Mouse (Mus musculus) neural tube, embryonic 14.5 days (tissue): ENCODE results near the gene Strap. TPM values are rescaled to one million over a fixed set of nuclear protein-coding genes. Genes with fewer than 3 reads are reported as not detected.

Experiments used
- ATAC-seq: fragments of 200-750 bp; cut with Nextera tagmentation; 2 replicates; pipeline ENCODE4 v1.8.0; 2017; ENCODE audit warnings: low read depth, mild to moderate bottlenecking, moderate TSS enrichment, moderate library complexity
- H3K27ac ChIP-seq: fragments of 300-500 bp; sonication (generic); 2 replicates; pipeline ENCODE4 v1.5.1; 2014; ENCODE audit warnings: low read depth, mild to moderate bottlenecking, control low read depth, low read length, moderate library complexity, mixed read lengths
- H3K27me3 ChIP-seq: fragments of 300-500 bp; sonication (generic); 2 replicates; pipeline ENCODE4 v1.6.1; 2014; ENCODE audit warnings: low read length; ENCODE audit not compliant: control insufficient read depth, insufficient read depth
- H3K36me3 ChIP-seq: fragments of 300-500 bp; sonication (generic); 2 replicates; pipeline ENCODE4 v1.6.1; 2014; ENCODE audit warnings: low read length, mixed read lengths; ENCODE audit not compliant: control insufficient read depth, insufficient read depth
- H3K4me1 ChIP-seq: fragments of 300-500 bp; sonication (generic); 2 replicates; pipeline ENCODE4 v1.6.1; 2014; ENCODE audit warnings: low read length; ENCODE audit not compliant: control insufficient read depth, insufficient read depth
- H3K4me2 ChIP-seq: fragments of 300-500 bp; sonication (generic); 2 replicates; pipeline ENCODE4 v1.6.1; 2014; ENCODE audit warnings: mild to moderate bottlenecking, low read depth, low read length, control low read depth
- H3K4me3 ChIP-seq: fragments of 300-500 bp; sonication (generic); 2 replicates; pipeline ENCODE4 v1.5.1; 2014; ENCODE audit warnings: low read depth, low read length, control low read depth, mixed read lengths
- H3K9ac ChIP-seq: fragments of 300-500 bp; sonication (generic); replicated peaks from 2 replicates; pipeline ENCODE4 v1.6.1; 2014; ENCODE audit warnings: low read depth, mild to moderate bottlenecking, control low read depth, low read length, mixed read lengths
- H3K9me3 ChIP-seq: fragments of 300-500 bp; sonication (generic); 2 replicates; pipeline ENCODE4 v1.6.1; 2016; ENCODE audit warnings: low read length; ENCODE audit not compliant: control insufficient read depth
- WGBS: fragments of 180-500 bp; shearing (Covaris S2); extraction: QIAGEN DNeasy Blood & Tissue Kit; methylation state at CpG from one replicate; pipeline ENCODE4 v1.1.7; 2014; 5-methylcytosine and 5-hydroxymethylcytosine counted together
- polyA plus RNA-seq: library from polyadenylated mRNA; unstranded; fragments of >200 nt; fragmentation: Nextera tagmentation; extraction: Ambion mirVana; gene quantifications from 2 replicates; pipeline ENCODE4 v1.2.1, GENCODE M21; 2014

Strap gene
- polyA plus RNA-seq, 1 experiment from 2014 or later: 172 TPM

DNA sequence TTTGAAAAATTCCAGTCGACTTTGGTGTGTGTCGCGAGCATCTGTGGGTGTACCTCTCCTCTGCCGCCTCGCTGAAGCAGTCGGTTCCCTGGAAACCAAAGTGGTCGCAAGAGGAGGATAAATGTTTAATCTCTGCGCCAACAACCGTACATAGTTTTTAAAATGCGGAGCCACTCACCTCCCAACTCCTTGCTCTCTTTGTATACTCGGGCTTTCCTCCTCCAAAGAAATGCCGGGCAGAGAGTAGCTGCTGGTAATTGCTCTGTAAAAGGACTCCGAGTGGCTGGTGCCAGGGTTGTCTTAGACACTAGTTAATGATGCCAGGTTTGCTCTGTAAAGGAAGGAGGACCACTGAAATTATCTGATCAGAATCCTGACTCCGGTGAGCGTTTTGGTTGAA lies 26.1 kb downstream of the Strap start:
- H3K4me1 ChIP-seq: no peaks in the 10 kb centered on the region
- no peak for ATAC-seq

DNA sequence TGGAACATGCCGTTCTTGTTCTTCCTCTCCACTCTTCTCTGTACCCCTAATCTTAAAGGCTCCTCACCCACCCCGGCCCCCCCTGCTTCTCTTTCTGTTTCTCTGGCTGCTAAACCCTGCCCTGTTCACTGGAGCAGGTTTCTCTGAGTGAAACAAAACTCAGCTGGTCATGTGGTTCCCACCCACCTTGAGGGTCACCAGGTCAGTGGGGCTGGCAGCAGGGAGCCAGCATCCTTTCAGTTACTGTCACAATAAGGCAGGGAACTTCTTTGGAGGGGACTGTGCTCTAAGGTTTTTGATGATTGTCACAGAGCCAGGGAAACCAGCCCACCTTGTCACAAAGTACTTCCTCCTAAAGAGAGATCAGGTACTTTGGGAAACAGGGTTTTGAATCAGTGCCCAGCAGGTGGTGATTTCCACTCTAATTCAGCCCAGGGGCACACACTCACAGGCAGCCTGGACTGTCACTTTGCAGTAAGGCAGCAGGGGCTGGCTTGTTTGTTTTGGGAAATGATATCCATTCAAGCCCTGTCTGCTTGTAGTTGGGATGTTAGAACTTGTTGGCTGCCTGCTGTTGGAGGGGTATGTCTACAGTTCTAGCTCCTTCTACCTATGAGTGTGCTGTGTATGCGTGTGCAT lies 29.8 kb downstream of the Strap start:
- Histone ChIP-seq H3K36me3 (no peaks in the 10 kb centered on the region), H3K4me1 (no peaks in the 10 kb centered on the region), H3K27me3 (no peaks in the 10 kb centered on the region), H3K27ac (no peak overlapping the region), H3K9me3 (no peaks in the 10 kb centered on the region), H3K4me3 (no peak overlapping the region), H3K4me2 (no peak overlapping the region), H3K9ac (no peak overlapping the region)
- WGBS: 49% methylated on average over 3 of the region's 3 CpGs
- ATAC-seq: no peak

More for the DNA sequence above, 26.1 kb downstream of the Strap start:
- Histone ChIP-seq H3K27me3 (no peaks in the 10 kb centered on the region), H3K4me3 (no peak overlapping the region), H3K36me3 (no peaks in the 10 kb centered on the region), H3K9me3 (no peaks in the 10 kb centered on the region), H3K27ac (no peak overlapping the region), H3K9ac (no peak overlapping the region), H3K4me2 (no peak overlapping the region)
- 68% methylated on average over 15 of the region's 15 CpGs for WGBS

DNA sequence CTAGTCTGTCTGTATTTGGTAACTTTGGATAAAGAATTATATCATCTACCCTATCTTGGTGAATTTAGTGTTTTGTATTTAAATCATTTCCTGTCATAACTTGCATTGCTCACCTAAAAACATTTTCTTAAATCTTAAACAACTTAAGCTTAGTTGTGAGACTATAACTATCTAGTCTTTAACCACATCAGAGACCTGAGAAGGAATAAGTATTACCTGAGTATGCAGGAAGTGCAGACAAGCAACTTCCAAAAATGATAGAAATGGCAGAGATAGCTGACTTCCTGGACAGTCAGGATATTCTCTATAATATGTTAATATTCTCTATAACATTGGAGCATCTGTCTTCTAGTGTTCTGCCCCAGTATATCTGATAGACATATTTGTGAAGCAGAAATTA lies 31.3 kb downstream of the Strap start:
- H3K4me3 ChIP-seq: no peak overlapping the region
- H3K36me3 ChIP-seq: no peaks in the 10 kb centered on the region
- H3K27me3 ChIP-seq: no peaks in the 10 kb centered on the region
- H3K4me1 ChIP-seq: no peaks in the 10 kb centered on the region
- no peak overlapping the region for H3K4me2 ChIP-seq
- no peaks in the 10 kb centered on the region for H3K9me3 ChIP-seq
- no peak overlapping the region for H3K9ac ChIP-seq
- H3K27ac ChIP-seq: no peak overlapping the region
- ATAC-seq: no peak

DNA sequence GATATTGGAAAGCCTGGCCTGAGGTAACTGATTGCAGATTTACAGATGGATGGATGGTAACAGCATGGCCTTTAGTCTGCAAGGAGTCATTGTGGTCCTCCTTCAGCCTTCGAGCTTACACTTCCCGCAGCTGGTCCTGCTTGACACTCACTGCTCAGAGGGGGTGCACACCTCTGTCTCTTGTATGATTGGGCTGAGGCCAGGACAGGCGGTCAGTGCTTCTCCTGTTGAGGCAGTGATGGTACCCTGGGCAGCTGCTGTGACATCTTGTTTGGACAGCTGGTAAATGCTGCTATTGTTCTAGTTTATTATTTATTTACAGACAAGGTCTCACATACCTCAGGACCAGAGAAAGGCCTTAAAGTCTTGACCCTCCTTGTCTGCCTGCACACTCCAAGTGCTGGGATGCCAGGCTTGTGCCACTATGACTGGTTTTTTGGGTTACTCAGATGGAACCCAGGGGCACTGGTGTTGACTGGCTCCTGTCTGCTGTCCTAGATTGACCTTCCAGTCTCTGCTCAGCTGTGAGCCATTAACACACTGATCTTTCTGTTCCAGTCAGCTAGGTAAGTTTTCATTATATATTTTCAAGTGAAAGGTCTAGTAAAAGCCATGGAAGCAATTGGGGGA lies 36.9 kb downstream of the Strap start:
- Histone ChIP-seq H3K4me2 (no peak overlapping the region), H3K27ac (no peak overlapping the region), H3K27me3 (no peaks in the 10 kb centered on the region), H3K9me3 (no peaks in the 10 kb centered on the region), H3K9ac (no peak overlapping the region), H3K4me1 (no peaks in the 10 kb centered on the region), H3K4me3 (no peak overlapping the region), H3K36me3 (no peaks in the 10 kb centered on the region)
- no peak for ATAC-seq
- WGBS: 60% methylated on average over 3 of the region's 3 CpGs

DNA sequence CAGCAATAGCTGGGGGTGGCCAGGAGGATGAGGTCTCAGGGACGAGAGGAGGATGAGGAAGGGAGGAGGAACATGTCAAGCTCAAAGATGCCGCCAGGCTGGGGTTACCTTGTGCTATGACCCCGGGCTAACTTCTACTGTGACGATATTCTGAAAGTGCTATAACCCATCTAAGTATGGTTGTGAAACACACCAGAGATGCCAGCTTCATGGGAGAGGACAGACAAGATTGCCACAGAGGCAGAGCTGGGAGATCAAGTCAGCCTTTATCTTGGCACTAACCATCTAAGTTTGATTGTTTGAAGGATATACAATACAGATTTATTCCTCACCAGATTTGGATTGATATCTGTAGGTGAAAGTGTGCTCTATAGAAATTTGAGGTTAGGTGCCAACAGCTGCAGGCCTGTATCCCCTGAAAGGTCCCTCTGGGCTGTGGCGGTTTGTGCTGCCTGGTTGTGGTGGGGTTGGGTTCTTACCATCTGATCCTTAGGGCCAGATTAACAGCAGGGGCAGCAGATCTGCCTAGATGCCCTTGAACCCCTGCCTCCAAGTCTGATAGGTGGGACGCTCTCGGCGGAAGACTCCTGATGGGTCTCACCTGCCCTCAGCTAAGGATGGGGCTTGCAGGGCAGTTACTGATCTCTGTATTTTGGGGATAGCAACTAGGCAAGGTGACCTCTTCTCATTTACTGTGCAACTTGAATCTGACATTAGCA lies 38.2 kb downstream of the Strap start:
- 96% methylated on average over 8 of the region's 8 CpGs for WGBS
- no peaks in the 10 kb centered on the region for H3K36me3 ChIP-seq
- H3K4me1 ChIP-seq: no peaks in the 10 kb centered on the region
- no peak overlapping the region for H3K9ac ChIP-seq
- H3K27ac ChIP-seq: no peak overlapping the region
- no peak overlapping the region for H3K4me2 ChIP-seq
- H3K4me3 ChIP-seq: no peak overlapping the region
- ATAC-seq: no peak
- no peaks in the 10 kb centered on the region for H3K27me3 ChIP-seq
- H3K9me3 ChIP-seq: no peaks in the 10 kb centered on the region

DNA sequence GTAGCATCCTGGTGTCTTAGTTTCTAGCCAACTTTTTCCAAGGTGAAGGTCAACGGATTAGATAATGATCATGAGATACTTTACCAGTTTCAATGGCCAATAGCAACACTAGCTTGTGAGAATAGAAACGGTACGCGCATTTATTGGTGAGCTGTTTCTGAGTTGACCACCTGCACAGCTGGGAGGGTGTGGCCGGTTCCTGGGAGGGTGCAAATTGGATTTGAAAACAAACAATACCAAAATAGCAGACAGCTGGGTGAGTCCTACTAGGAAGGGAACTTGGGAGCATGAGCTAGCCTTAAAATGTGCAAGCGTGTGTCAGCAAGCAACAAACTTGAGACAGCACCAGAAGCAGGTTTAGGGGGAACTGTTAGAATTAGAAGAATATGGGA lies 38.8 kb downstream of the Strap start:
- no peak overlapping the region for H3K4me3 ChIP-seq
- H3K27me3 ChIP-seq: no peaks in the 10 kb centered on the region
- H3K9ac ChIP-seq: no peak overlapping the region
- no peaks in the 10 kb centered on the region for H3K4me1 ChIP-seq
- no peak overlapping the region for H3K4me2 ChIP-seq
- 89% methylated on average over 6 of the region's 6 CpGs for WGBS
- no peak overlapping the region for H3K27ac ChIP-seq
- no peaks in the 10 kb centered on the region for H3K9me3 ChIP-seq
- H3K36me3 ChIP-seq: no peaks in the 10 kb centered on the region
- no peak for ATAC-seq

DNA sequence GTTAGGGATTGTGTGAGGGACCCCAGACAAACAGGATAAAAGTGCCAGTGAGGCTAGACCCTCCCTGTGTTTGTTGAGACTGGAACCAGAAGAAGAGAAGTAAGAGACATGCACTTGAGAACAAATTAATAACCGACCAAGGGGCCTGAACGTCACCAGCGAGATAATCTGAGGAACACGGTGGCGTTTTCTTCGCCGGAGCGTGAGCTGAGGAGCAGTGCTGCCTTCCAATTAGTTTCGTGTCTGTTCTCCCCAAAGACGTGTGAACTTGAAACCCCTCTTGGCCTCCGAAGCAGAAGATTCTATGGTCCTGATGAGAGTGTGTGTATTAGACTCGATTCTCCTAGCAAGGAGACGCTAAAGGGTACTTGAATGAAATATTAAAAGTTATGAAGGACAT lies 39.3 kb downstream of the Strap start:
- WGBS: 87% methylated on average over 13 of the region's 13 CpGs
- Histone ChIP-seq H3K9ac (no peak overlapping the region), H3K4me2 (no peak overlapping the region), H3K36me3 (no peaks in the 10 kb centered on the region), H3K27ac (no peak overlapping the region), H3K4me3 (no peak overlapping the region), H3K4me1 (no peaks in the 10 kb centered on the region), H3K27me3 (no peaks in the 10 kb centered on the region), H3K9me3 (no peaks in the 10 kb centered on the region)
- no peak for ATAC-seq

DNA sequence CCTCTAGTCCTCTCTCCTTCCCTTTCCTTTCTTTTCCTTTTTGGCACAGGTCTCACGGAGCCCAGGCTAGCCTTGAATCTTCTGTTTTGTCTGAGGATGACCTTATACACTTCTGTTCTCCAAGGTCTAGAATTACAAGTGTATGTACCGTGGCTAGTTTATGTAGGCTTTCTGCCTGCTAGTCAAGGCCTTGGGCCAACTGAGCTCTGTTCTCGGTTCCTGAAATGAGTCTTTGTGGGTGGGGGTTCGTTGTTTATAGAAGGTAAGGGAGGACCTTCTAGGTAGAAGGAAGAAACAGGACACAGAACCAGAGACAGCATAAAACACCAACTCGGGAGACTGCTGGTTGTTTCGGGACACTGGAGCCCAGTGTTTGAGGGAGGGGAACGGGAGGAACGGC lies 40.3 kb downstream of the Strap start:
- no peak overlapping the region for H3K4me2 ChIP-seq
- no peaks in the 10 kb centered on the region for H3K9me3 ChIP-seq
- H3K27me3 ChIP-seq: no peaks in the 10 kb centered on the region
- H3K27ac ChIP-seq: no peak overlapping the region
- no peaks in the 10 kb centered on the region for H3K4me1 ChIP-seq
- no peak overlapping the region for H3K9ac ChIP-seq
- H3K36me3 ChIP-seq: no peaks in the 10 kb centered on the region
- ATAC-seq: no peak
- H3K4me3 ChIP-seq: no peak overlapping the region
- WGBS: 94% methylated on average over 8 of the region's 8 CpGs

DNA sequence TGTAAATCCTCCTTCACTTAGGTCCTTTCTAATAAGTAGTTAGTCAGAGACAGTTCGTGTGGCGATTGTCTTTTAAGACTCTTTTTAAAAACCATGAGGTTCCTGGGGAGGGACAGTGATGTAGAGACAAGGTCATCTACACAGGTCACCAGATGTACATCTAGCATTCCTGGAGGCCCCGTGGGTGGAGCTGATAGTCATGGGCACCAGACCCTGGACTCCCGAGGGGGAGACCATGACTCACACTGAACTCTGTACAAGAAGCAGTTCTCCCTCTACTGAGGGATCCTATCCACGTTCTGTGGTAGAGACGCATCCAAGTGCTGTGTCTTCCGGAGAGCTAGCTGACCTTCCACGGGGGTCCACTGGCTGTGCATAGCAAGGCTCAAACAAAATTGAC lies 42.1 kb downstream of the Strap start:
- no peak overlapping the region for H3K4me2 ChIP-seq
- H3K36me3 ChIP-seq: no peaks in the 10 kb centered on the region
- no peaks in the 10 kb centered on the region for H3K27me3 ChIP-seq
- H3K4me3 ChIP-seq: no peak overlapping the region
- H3K9ac ChIP-seq: no peak overlapping the region
- no peak for ATAC-seq
- H3K27ac ChIP-seq: no peak overlapping the region
- no peaks in the 10 kb centered on the region for H3K9me3 ChIP-seq
- WGBS: 83% methylated on average over 8 of the region's 8 CpGs
- no peaks in the 10 kb centered on the region for H3K4me1 ChIP-seq
